Mouse (Mus musculus): Measurements from ENCODE around the gene Cerk.

The Cerk gene

GRCm38 (mm10) chr15:86188746-86189470 lies 3.0 kb upstream of the Cerk start:
- in situ Hi-C loops (cut with MboI; ENCODE audit: unreplicated experiment in 2 of 2), result loop anchor here in 1 of 2 experiments (25.0 kb wide), 1 partner anchor 777 kb away; no protein-coding TSS in a partner anchor

- in situ Hi-C loops (cut with MboI; ENCODE audit: unreplicated experiment in 2 of 2), result loop anchor here in 1 of 2 experiments (25.0 kb wide), 1 partner anchor 776 kb away; no protein-coding TSS in a partner anchor
Measured at GRCm38 (mm10) chr15:86188186-86188585, 2.2 kb upstream of the Cerk start.

- in situ Hi-C loops (cut with MboI; ENCODE audit: unreplicated experiment in 2 of 2), result loop anchor here in 1 of 2 experiments (25.0 kb wide), 1 partner anchor 774 kb away; no protein-coding TSS in a partner anchor
Measured at GRCm38 (mm10) chr15:86186686-86187085, 745 bp upstream of the Cerk start.

GRCm38 (mm10) chr15:86184851-86185688 lies 871 bp downstream of the Cerk start:
- in situ Hi-C loops (cut with MboI; ENCODE audit: unreplicated experiment in 2 of 2), result loop anchor here in 1 of 2 experiments (25.0 kb wide), 1 partner anchor 773 kb away; no protein-coding TSS in a partner anchor

GRCm38 (mm10) chr15:86184071-86184470 lies 1.9 kb downstream of the Cerk start:
- in situ Hi-C loops (cut with MboI; ENCODE audit: unreplicated experiment in 2 of 2), result loop anchor here in 1 of 2 experiments (25.0 kb wide), 1 partner anchor 772 kb away; no protein-coding TSS in a partner anchor

- in situ Hi-C loops (cut with MboI; ENCODE audit: unreplicated experiment in 2 of 2), result loop anchor here in 1 of 2 experiments (25.0 kb wide), 1 partner anchor 771 kb away; no protein-coding TSS in a partner anchor
Measured at GRCm38 (mm10) chr15:86183484-86183883, 2.5 kb downstream of the Cerk start.

DNA sequence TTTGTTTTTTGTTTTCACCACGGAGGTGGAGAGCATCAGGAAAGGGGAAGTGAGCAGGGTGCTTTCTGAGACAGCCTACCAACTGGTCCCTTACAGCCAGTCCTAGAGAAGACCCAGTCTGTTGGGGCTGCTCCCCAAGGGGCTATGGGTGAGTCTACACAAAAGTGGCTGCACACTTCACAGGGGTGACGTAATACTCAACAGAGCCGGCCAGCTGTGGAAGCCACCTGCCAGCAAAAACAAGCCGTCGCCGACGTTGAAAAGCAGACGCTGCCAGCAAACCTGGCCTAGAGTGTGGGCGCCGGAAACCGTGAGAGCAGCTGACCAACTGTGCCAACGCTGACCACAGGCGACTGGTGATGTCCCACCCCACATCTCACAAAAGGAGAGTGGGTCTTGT lies 3.3 kb downstream of the Cerk start:
- in situ Hi-C loops (cut with MboI; ENCODE audit: unreplicated experiment in 2 of 2), result loop anchor here in 1 of 2 experiments (25.0 kb wide), 1 partner anchor 770 kb away; no protein-coding TSS in a partner anchor

DNA sequence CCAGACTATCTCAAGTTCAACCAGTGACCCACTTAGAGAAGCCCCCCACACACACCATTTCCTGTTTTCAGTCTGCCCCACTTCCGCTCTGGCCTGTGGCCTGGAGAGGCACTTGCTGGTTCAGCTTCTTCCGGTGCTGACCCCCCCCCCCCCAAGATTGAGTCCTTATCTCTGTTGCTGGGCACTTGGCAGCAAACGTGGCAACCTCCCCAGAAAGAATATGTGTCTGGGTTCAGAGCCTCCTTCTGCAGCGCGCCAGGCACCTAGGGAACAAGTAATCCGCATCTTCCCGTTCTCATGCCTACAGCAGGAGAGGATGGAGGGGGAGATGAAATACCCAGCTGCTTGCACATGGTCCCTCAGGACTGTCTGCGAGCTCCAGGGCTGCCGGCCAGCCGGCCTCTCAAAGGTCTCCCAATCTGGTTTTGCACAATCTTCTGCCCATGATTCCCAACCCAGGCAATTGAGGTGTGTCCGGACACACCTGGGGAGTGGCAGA lies 4.0 kb downstream of the Cerk start:
- in situ Hi-C loops (cut with MboI; ENCODE audit: unreplicated experiment in 2 of 2), result loop anchor here in 1 of 2 experiments (25.0 kb wide), 1 partner anchor 770 kb away; no protein-coding TSS in a partner anchor

GRCm38 (mm10) chr15:86181321-86181720 lies 4.6 kb downstream of the Cerk start:
- in situ Hi-C loops (cut with MboI; ENCODE audit: unreplicated experiment in 2 of 2), result loop anchor here in 1 of 2 experiments (25.0 kb wide), 1 partner anchor 769 kb away; no protein-coding TSS in a partner anchor

GRCm38 (mm10) chr15:86180427-86180826 lies 5.5 kb downstream of the Cerk start:
- in situ Hi-C loops (cut with MboI; ENCODE audit: unreplicated experiment in 2 of 2), result loop anchor here in 1 of 2 experiments (25.0 kb wide), 1 partner anchor 768 kb away; no protein-coding TSS in a partner anchor

DNA sequence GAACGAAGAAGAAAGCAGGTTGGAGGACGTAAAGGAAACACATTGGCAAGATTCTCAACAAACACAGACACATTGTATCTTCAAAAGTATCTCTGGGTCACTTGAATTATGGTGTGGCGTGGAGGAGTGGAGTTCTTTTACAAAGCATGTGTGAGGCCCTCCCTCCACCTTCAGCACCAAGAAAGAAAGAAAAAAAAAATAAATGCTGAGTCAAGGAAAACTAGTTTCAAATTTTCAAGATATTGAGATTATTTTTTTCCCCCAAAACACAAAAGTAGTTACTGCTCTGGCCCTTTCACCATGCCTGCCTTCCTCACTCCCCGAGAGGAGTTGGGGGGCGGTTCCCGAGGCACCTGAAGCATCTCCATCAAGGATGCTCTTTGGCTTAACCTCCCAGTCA lies 7.3 kb downstream of the Cerk start:
- in situ Hi-C loops (cut with MboI; ENCODE audit: unreplicated experiment in 2 of 2), result loop anchor here in 1 of 2 experiments (25.0 kb wide), 1 partner anchor 766 kb away; no protein-coding TSS in a partner anchor

GRCm38 (mm10) chr15:86177703-86178251 lies 8.2 kb downstream of the Cerk start:
- in situ Hi-C loops (cut with MboI; ENCODE audit: unreplicated experiment in 2 of 2), result loop anchor here in 1 of 2 experiments (25.0 kb wide), 1 partner anchor 765 kb away; no protein-coding TSS in a partner anchor

GRCm38 (mm10) chr15:86176771-86177702 lies 8.9 kb downstream of the Cerk start:
- in situ Hi-C loops (cut with MboI; ENCODE audit: unreplicated experiment in 2 of 2), result loop anchor here in 1 of 2 experiments (25.0 kb wide), 1 partner anchor 765 kb away; no protein-coding TSS in a partner anchor

DNA sequence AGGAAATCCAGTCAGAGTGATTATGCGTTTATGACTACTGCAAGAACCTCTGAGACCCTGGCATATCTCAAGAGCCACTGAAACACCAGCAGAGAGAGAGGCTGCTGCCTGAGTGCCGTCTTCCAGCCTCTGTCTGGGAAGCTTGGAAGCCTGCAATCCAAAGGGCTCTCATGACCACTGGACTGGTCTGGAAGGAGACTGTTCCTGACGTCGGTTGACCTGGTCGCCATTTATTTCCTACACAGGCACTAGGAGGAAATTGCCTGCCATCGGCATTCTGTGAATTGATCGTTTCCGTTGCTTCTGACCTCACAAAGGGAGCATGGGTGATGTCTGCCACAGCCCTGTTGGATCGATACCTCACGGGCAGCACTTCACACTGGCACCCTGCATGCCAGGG lies 9.8 kb downstream of the Cerk start:
- in situ Hi-C loops (cut with MboI; ENCODE audit: unreplicated experiment in 2 of 2), result loop anchor here in 1 of 2 experiments (25.0 kb wide), 1 partner anchor 764 kb away; no protein-coding TSS in a partner anchor

DNA sequence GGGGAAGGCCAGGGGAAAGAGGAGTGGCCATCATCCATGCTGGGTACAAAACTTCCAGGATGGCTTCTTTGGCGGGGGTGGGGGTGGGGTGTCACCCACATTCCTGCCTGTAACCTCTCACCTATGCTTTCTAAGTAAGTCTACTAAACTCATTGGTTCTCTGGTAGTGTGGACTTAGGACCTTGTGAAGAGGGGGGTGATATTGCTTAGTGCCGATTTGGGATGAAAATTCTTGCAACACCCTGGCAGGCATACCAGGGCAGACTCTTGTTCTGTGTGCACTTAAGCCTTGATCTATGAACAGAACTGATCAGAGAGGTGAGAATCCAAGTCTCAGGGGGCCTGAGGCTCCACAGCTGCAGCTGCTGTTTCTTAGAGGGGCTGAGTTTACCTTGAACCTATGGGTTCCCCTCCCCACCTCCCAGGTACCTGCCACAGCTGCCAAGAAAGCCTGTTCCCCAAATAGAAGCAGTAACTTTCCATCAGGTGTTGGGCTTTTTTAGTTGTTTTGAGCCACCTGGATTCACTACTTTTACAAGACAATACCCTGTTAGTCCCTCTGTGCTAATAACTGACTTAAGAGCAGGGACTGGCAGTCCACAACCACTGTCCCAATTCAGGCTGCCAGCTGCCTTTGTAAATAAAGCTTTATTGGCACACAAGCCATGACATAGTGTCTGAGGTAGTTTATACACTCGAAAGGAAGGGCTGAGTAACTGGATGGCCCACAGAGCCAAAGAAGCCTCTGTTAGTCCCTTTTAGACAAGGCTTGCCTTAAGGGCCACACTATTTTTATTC lies 10.5 kb downstream of the Cerk start:
- in situ Hi-C loops (cut with MboI; ENCODE audit: unreplicated experiment in 2 of 2), result loop anchor here in 1 of 2 experiments (25.0 kb wide), 1 partner anchor 763 kb away; no protein-coding TSS in a partner anchor

- in situ Hi-C loops (cut with MboI; ENCODE audit: unreplicated experiment in 2 of 2), result no loop called here
Measured at GRCm38 (mm10) chr15:86173136-86173985, 12.6 kb downstream of the Cerk start.

DNA sequence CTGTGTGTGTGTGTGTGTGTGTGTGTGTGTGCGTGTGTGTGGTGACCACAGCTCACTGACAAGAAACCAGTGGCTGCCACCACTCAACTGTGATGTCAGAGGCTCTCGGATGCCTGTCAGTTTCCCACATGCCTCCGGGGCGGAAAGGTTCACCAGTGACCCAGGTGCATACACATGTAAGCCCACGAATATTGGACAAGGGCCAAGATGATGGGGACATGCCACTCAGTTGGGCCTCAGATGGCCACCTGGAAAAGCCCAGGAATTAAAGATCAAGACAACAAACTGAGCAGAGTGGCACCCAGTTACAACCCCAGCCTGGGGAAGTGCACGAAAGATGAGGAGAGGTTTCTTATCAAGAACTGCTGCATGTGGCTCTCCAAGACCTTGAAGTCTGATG lies 13.4 kb downstream of the Cerk start:
- in situ Hi-C loops (cut with MboI; ENCODE audit: unreplicated experiment in 2 of 2), result no loop called here

Data from v-Abl transformed pro-B cells (cell line).